ENCODE assay signal across 8 mouse cellular contexts in genomic region chr13:104816635-104817571, GRCm38 (mm10). TPM values are rescaled to one million over a fixed set of nuclear protein-coding genes. Genes with fewer than 3 reads are reported as not detected.
DNase-seq lines count a peak whose midpoint lies in the region; ATAC-seq lines count a peak whose summit lies in the region.

Cwc27 (minus strand) TSS chr13:104817142.

- peak within 1 kb of the TSS; percentile 71 for H3K4me2 ChIP-seq in hindbrain, embryonic 12.5 days (replicated peaks)

- under 1% methylated on average over 50 of the region's 50 CpGs for WGBS in hindbrain, embryonic 12.5 days

- H3K36me3 ChIP-seq in hindbrain, embryonic 12.5 days = 0 out of 2 replicates have a peak, but pooled peaks cover 3% of the 10 kb centered on the region

- peak; percentile 97 for ATAC-seq in hindbrain, embryonic 12.5 days (ENCODE audit: low FRiP score)

- H3K4me1 ChIP-seq in hindbrain, embryonic 12.5 days = peaks cover 16% of the 10 kb centered on the region

- H3K27me3 ChIP-seq in hindbrain, embryonic 12.5 days = no peaks in the 10 kb centered on the region

- peak; percentile 95 for DNase-seq in Muller cell, postnatal 12 days (ENCODE audit: inconsistent ontology term)
- peak; percentile 83 for DNase-seq in cerebellum, adult 9-11 months
- peak; percentile 63 to 79 for DNase-seq in frontal cortex, postnatal 10 days (ENCODE audit: low spot score in 2 of 2)
- DNase-seq in layer of hippocampus, postnatal 14 days (ENCODE audit: low spot score in 2 of 2) = peak; percentile 86 to 90
- DNase-seq in lung, postnatal 14 days = peak; percentile 80
- peak; percentile 83 for DNase-seq in retina, adult 2 months (ENCODE audit: low read depth, low spot score)
- DNase-seq in thymus, postnatal 36 days = peak; percentile 78 to 84

- H3K4me3 ChIP-seq in hindbrain, embryonic 12.5 days = peak within 1 kb of the TSS; percentile 76

- H3K27ac ChIP-seq in hindbrain, embryonic 12.5 days = peak within 1 kb of the TSS; percentile 70; the same call in 1 of the 2 replicates

- no peaks in the 10 kb centered on the region for H3K9me3 ChIP-seq in hindbrain, embryonic 12.5 days (replicated peaks)

- H3K9ac ChIP-seq in hindbrain, embryonic 12.5 days = peak within 1 kb of the TSS; percentile 79

RNA-seq across cellular contexts. Expression of gene Cwc27, which starts in this region (rescaled TPM):
- 27.9 and 28.5 TPM in 2 replicates for polyA plus RNA-seq in hindbrain, embryonic 12.5 days (2016; fragmentation: Nextera tagmentation; extraction: Ambion mirVana)
- 10 to 100 TPM; 19.3 to 24.1 TPM for total RNA-seq in layer of hippocampus, postnatal 14 days (2021)

Comparison
In these comparisons a context has a peak if more than half of its experiments do, and no peak if none do; other contexts are left out.
1. Peak in every context shown above with its lines: DNase-seq, ATAC-seq, H3K4me3 ChIP-seq and H3K27ac ChIP-seq.